Mouse (Mus musculus): Measurements from ENCODE around the gene Timd2.
"Not testable (repeated sequence)": the region's sequence is repeated elsewhere in the genome, so short reads cannot be mapped to it uniquely, and the experiment has no call there.

Timd2 gene

DNA sequence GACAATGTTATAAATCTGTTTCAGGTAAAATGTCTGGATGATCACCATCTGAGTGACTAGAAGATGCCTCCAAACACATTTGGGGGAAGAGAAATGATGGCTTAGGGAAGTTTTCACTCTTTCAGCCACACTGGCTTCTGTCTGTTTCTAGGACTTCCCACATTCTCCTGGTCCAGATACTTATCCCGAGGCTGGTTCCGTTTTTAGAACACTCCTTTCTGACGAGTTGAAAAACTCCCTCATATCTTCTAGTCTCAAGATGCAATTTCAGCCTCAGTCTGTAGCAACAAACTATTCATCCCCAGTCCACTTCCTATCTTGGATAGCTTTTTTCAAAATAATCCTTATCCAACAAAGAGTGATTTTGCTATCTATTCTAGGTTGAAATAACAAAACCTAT lies 54.4 kb downstream of the Timd2 start:
- DNase-seq, result no peak

DNA sequence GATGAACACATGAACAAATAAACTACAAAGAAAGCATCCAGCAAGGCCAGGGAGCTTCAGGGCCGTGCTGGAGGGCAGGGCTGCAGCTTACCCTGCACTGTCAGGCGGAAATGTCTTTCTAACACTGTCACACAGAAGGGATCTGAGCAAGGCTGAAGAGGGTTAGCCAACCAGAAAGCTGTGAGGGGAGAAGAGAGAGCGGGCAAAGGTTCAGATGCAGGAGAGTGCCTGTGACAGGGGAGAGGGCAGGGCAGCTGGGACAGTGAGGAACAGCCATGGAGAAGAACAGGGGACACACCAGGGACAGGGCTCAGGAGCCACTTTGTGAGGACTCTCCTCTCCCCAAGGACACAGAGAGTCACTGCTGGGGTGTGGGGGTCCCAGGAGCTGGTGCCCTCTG lies 57.2 kb downstream of the Timd2 start:
- not testable (repeated sequence) for DNase-seq

DNA sequence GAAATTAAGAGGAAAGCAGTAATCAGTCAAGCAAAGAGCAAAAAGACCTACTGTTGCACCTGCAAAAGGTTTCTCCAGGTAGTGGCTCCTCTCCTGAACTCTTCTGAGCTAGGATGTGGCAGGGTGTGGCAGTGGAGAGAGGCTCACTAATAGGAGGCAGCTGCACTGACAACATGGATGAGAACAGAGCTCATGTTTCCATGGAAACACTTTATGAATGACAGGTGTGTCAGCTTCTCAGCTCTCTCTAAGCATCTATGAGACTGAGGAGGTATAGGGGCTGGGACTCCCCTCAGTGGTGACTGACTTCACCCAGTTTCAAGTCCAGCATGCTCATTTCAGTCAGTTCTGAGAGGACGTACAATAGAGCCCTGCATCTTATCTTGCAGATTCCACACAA lies 62.0 kb downstream of the Timd2 start:
- DNase-seq, result no peak

DNA sequence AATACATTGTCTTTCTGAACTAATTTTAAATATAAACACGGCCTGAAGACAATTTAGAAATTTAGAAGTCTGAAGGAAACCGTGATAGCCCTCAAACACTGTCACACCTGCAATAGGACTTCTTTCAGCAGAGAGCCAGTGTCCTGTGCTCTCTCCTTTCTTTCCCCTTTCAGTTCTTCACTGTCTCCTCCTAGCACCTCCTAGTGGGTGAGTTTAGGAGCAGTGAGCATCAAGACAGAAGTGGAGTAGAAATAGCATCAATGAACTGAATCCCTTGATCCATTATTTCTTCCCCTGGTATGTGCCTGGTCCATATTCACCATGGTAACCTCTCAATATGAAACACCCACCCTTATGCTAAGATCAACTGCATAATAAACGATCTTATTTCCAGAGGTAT lies 70.3 kb downstream of the Timd2 start:
- DNase-seq, result no peak

- not testable (repeated sequence) for DNase-seq
Measured at GRCm38 (mm10) chr11:46635516-46635915, 71.3 kb downstream of the Timd2 start.

- DNase-seq, result no peak
Measured at GRCm38 (mm10) chr11:46631635-46632034, 75.2 kb downstream of the Timd2 start.

DNA sequence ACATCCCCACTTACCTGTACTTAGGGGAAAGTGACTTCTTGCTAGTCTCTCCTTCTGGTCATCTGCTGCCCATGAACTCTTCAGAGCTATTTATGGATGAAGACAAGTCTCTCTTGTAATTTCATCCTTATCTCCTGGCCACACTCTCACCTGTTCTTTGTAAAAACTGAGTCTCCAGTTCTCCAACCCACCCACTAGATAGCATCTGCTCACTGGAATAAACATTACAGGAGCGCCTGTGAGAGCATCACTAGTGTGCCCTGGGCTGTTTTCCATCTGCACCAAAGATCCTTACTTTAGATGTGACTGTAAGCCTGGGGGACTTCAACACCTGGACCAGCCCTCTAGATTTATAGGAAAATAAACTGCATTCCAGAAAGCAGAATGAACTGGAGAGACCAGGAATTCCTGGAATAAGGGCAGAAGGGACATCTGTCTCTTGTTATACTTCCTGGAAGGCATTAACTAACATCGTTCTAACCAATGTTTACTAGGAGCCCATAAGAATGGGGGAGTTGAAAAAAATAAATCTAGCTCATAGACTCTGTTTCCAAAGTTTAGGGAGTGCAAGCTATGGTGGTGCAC lies 77.6 kb downstream of the Timd2 start, which contains the start of gene Dppa1:
Dppa1 (minus strand) TSS at position 51 of the 585 bp plus-strand sequence.
- no peak for DNase-seq

GRCm38 (mm10) chr11:46620414-46621168 lies 86.3 kb downstream of the Timd2 start:
- no peak for DNase-seq

DNA sequence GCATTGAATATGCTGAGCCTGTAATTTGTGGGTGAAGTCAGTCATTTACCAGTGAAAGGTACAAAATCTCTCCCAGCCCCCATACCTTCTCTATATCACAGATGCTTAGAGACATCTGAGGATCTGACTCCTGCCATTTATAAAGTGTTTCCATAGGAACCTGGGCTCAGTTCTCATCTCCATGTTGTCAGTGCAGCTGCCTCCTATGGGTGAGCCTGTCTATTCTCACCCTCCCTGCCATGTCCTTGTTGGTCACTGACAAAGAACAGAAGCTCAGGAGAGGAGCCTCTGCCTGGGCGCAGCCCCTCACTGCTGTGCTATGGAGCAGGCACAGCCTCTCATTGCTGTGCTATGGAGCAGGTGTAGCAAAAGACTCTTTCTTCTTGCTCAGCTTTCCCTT lies 86.9 kb downstream of the Timd2 start:
- DNase-seq, result no peak
